Mouse (Mus musculus): ENCODE data around the gene Oas3. TPM values are rescaled to one million over a fixed set of nuclear protein-coding genes. Genes with fewer than 3 reads are reported as not detected.

Gene Oas3
- polyA plus RNA-seq (2012; rRNA removed), result 3.6 and 6.9 TPM in 2 replicates

GRCm38 (mm10) chr5:120777478-120777877, at the start of gene Oas3:
Gene Oas3, minus strand, starts transcription at chr5:120777661.

DNA sequence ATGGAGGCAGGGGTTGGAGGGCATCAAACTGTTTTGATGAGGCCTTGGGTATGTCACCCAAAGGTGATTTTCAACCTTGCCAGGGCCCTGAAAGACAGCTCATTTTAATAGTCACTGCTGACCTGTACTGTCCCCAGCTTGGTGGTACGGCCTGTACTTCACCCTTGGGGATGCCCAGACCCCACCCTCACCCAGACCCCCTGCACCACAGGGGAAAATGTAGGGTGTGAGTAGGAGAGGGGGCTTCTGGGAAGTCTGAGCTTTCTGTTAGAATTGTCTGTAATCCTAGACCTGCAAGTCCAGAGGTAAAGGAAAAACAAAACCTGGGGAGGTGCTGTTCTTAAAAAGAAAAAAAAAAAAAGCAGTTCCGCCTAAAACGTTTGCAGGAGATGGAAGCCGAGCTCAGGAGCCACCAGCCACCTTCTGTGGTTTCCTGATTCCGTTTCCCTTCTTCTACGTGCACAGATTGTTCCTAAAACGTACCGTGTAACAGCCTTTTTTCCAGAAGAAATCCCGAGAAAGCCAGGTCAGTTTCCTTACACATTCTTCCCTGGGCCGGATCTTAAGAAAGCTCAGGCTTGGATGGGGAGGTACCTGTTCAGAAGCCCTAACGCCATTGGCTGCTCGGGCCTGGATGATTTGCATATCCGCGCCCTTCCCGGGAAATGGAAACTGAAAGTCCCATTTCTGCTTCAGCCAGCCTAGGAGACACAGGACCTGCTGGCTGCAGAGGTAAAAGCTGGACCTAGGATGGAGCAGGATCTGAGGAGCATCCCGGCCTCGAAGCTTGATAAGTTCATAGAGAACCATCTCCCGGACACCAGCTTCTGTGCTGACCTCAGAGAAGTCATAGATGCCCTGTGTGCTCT, 34.7 kb upstream of the Oas3 start, which contains the start of gene Oas1c:
Oas1c (minus strand) TSS at position 564 of the 869 bp plus-strand sequence.

DNA sequence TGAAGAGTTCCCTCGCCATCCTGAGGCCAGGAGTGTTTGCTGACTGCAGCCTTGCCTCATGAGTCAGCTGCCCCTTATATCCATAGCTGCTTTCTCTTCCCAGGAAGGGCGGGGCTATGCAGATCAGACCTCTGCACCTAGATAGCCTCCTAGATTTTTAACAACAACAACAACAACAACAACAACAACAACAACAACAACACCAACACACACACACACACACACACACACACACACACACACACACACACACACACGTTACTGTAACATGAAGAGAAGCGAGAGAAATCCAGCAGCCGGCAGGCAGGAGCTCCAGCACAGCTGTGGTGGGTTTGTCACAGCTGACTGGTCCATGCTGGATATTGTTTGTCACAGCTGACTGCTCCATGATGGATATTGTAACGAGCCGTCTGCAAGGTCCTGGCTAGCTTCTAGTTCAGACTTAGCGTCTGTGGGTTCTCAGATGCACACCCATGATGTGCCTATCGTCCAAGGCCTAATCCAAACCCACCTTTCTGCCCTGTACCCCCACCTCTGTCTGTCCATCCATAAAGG, 18.1 kb upstream of the Oas3 start, which contains the start of gene Oas1e:
Oas1e (minus strand) TSS at position 51 of the 555 bp plus-strand sequence.

DNA sequence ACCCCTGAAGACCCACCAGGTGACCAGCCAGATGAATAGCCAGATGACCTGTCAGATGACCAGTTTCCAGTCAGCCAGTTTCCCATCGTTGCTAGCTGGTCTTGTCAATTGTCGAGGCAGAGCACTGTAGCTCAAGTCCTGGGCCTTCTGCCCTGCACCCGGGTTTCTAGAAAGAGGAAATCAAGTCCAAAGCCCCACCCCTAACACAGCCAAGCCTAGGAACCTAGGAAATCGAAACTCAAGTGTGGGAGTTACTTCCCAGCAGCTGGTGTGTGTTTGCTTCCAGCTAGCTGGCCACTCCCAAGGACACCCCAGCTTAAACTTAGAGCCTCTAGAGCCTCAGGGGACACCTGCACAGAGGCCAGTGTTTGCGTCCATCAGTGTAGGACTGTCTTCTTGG, 27.8 kb downstream of the Oas3 start, which contains the start of gene Oas2:
Oas2 (minus strand) TSS at position 166 of the 400 bp plus-strand sequence.

GRCm38 (mm10) chr5:120711827-120712226, 65.6 kb downstream of the Oas3 start, which contains the start of gene Dtx1:
Gene Dtx1, minus strand, starts transcription at chr5:120711927.

Other genes with a start within 250 kb of the Oas3 start
- 16.8 and 21.7 TPM in 2 replicates for gene Tpcn1, start 189.0 kb downstream of the Oas3 start, polyA plus RNA-seq (2012; rRNA removed)
- 1.6 and 2.4 TPM in 2 replicates for gene Iqcd, start 188.6 kb downstream of the Oas3 start, polyA plus RNA-seq (2012; rRNA removed)
- gene Rita1, start 165.1 kb downstream of the Oas3 start, polyA plus RNA-seq (2012; rRNA removed), result 6.0 and 6.9 TPM in 2 replicates
- 13.7 and 14.9 TPM in 2 replicates for gene Ddx54, start 164.9 kb downstream of the Oas3 start, polyA plus RNA-seq (2012; rRNA removed)
- gene Cfap73, start 143.4 kb downstream of the Oas3 start, polyA plus RNA-seq (2012; rRNA removed), result not detected in 2 replicates
- gene Rasal1, start 128.8 kb downstream of the Oas3 start, polyA plus RNA-seq (2012; rRNA removed), result 0.22 and 0.29 TPM in 2 replicates
- 0.13 and 0.15 TPM in 2 replicates for gene Dtx1, start 65.7 kb downstream of the Oas3 start, polyA plus RNA-seq (2012; rRNA removed)
- 10.7 and 11.6 TPM in 2 replicates for gene Oas2, start 27.8 kb downstream of the Oas3 start, polyA plus RNA-seq (2012; rRNA removed)
- gene Oas1e, start 17.9 kb upstream of the Oas3 start, polyA plus RNA-seq (2012; rRNA removed), result 0.15 and 0.26 TPM in 2 replicates
- gene Oas1c, start 34.9 kb upstream of the Oas3 start, polyA plus RNA-seq (2012; rRNA removed), result 0.87 and 1.0 TPM in 2 replicates
- gene Oas1f, start 69.7 kb upstream of the Oas3 start, polyA plus RNA-seq (2012; rRNA removed), result not detected in 2 replicates
- gene Oas1h, start 83.8 kb upstream of the Oas3 start, polyA plus RNA-seq (2012; rRNA removed), result not detected in 2 replicates
- 7.1 and 8.4 TPM in 2 replicates for gene Oas1g, start 110.0 kb upstream of the Oas3 start, polyA plus RNA-seq (2012; rRNA removed)
- 10.3 and 16.8 TPM in 2 replicates for gene Oas1a, start 129.9 kb upstream of the Oas3 start, polyA plus RNA-seq (2012; rRNA removed)
- gene Oas1d, start 136.9 kb upstream of the Oas3 start, polyA plus RNA-seq (2012; rRNA removed), result not detected in 2 replicates
- 0.01 and 0.02 TPM in 2 replicates for gene Rph3a, start 232.4 kb upstream of the Oas3 start, polyA plus RNA-seq (2012; rRNA removed)